Mouse (Mus musculus): ENCODE results near the gene Dynlt1f.
"Not testable (repeated sequence)": the region's sequence is repeated elsewhere in the genome, so short reads cannot be mapped to it uniquely, and the experiment has no call there.

- not testable (repeated sequence) for TF ChIP-seq GATA1 (IDR thresholded peaks at IDR 0.05; ENCODE audit: borderline replicate concordance, low read length); FLI1 (IDR thresholded peaks at IDR 0.05; ENCODE audit: low read length)
These were observed 43.8 kb upstream of the Dynlt1f start for GRCm38 (mm10) chr17:6699502-6699901.
